Mouse (Mus musculus) left cerebral cortex, adult 8-10 months (tissue): ENCODE measurements around the gene Zfp445. TPM values are rescaled to one million over a fixed set of nuclear protein-coding genes. Genes with fewer than 3 reads are reported as not detected.
A peak's percentile ranks its signal among the peaks of the same experiment; 100 is the strongest.

Source experiments
- DNase-seq, 2 experiments: peaks; one replicate each; pipeline ENCODE4 v3.0.0; 2022; ENCODE audit warnings: low spot score in 2 of 2
- total RNA-seq, 4 experiments: library from RNA; stranded (reverse); gene quantifications; 2 replicates each; pipeline ENCODE4 v1.2.4; 2022

Gene Zfp445
- total RNA-seq, 4 experiments from 2014 or later, result 161 to 172 (median 163) TPM

GRCm38 (mm10) chr9:122836790-122837189 is 29.0 kb downstream of the Zfp445 start:
- peak; percentile 20 to 28 for DNase-seq

GRCm38 (mm10) chr9:122836126-122836525 is 29.7 kb downstream of the Zfp445 start:
- no peak for DNase-seq

- DNase-seq, result no peak
Measured at GRCm38 (mm10) chr9:122829826-122830380, 35.9 kb downstream of the Zfp445 start.

- no peak for DNase-seq
Measured at GRCm38 (mm10) chr9:122826743-122827142, 39.1 kb downstream of the Zfp445 start.

- DNase-seq, result no peak
Measured at GRCm38 (mm10) chr9:122823374-122824017, 42.3 kb downstream of the Zfp445 start.

- DNase-seq, result no peak
Measured at GRCm38 (mm10) chr9:122815239-122815851, 50.5 kb downstream of the Zfp445 start.

- no peak for DNase-seq
Measured at GRCm38 (mm10) chr9:122814775-122815174, 51.0 kb downstream of the Zfp445 start.

- no peak for DNase-seq
Measured at GRCm38 (mm10) chr9:122812386-122812785, 53.4 kb downstream of the Zfp445 start.

- no peak for DNase-seq
Measured at GRCm38 (mm10) chr9:122810212-122810611, 55.6 kb downstream of the Zfp445 start.

- DNase-seq, result no peak
Measured at GRCm38 (mm10) chr9:122807186-122807585, 58.6 kb downstream of the Zfp445 start.

- no peak for DNase-seq
Measured at GRCm38 (mm10) chr9:122805845-122806341, 59.9 kb downstream of the Zfp445 start.

- peak; percentile 86 to 91 for DNase-seq
Measured at GRCm38 (mm10) chr9:122805053-122805844, 60.6 kb downstream of the Zfp445 start, which contains the start of gene Tcaim. TSS of gene Tcaim (plus strand) at chr9:122805539.

Other genes with a start within 250 kb of the Zfp445 start
- not detected for gene Topaz1, start 118.7 kb downstream of the Zfp445 start, total RNA-seq
- 10 to 100 TPM; 17.3 to 19.4 (median 18.7) TPM for gene Tcaim, start 60.5 kb downstream of the Zfp445 start, total RNA-seq
- not detected for gene Gm35549, start 22.0 kb downstream of the Zfp445 start, total RNA-seq
- gene Zkscan7, start 19.7 kb upstream of the Zfp445 start, total RNA-seq, result 1 to 10 TPM; 5.1 to 5.7 (median 5.5) TPM
- 1 to 10 TPM; 6.2 to 9.3 (median 8.3) TPM for gene Zfp105, start 57.1 kb upstream of the Zfp445 start, total RNA-seq
- 10 to 100 TPM; 20.1 to 23.4 (median 21.1) TPM for gene 1110059G10Rik, start 85.0 kb upstream of the Zfp445 start, total RNA-seq
- gene Kif15, start 85.0 kb upstream of the Zfp445 start, total RNA-seq, result 1 to 10 TPM; 1.0 to 1.6 (median 1.0) TPM
- gene Tmem42, start 155.3 kb upstream of the Zfp445 start, total RNA-seq, result 10 to 100 TPM; 24.1 to 27.6 (median 26.2) TPM
- gene Tgm4, start 168.7 kb upstream of the Zfp445 start, total RNA-seq, result 1 to 10 TPM in 3 of 4 experiments, under 1 TPM in 1; 0.88 to 3.2 (median 1.6) TPM
- gene Zdhhc3, start 247.2 kb upstream of the Zfp445 start, total RNA-seq, result 10 to 100 TPM; 61.7 to 72.3 (median 68.8) TPM
- 10 to 100 TPM; 34.7 to 46.4 (median 40.9) TPM for gene Exosc7, start 247.2 kb upstream of the Zfp445 start, total RNA-seq